Mouse (Mus musculus): ENCODE measurements around the gene Chid1. TPM values are rescaled to one million over a fixed set of nuclear protein-coding genes. Genes with fewer than 3 reads are reported as not detected.

The Chid1 gene
- total RNA-seq, 2 experiments from 2014 or later = 59.2 to 72.0 TPM

- TF ChIP-seq CTCF (IDR thresholded peaks at IDR 0.05) = no peak
- DNase-seq (ENCODE audit: extremely low spot score in 1 of 2, low spot score in 2 of 2) = no peak
- Histone ChIP-seq H3K27ac (peak overlapping the region; percentile 53; the same call in 1 of the 2 replicates), H3K4me3 (peak overlapping the region; percentile 16)
- intact Hi-C loops (cut with DNase I) = no loop called here
Observed at GRCm38 (mm10) chr7:141464603-141465201, 75.0 kb downstream of the Chid1 start.

GRCm38 (mm10) chr7:141463824-141464602 is 75.6 kb downstream of the Chid1 start:
- no peak; the same call in 1 of the 2 replicates for TF ChIP-seq CTCF (IDR thresholded peaks at IDR 0.05)
- Histone ChIP-seq H3K27ac (peak overlapping the region; percentile 53; the same call in 1 of the 2 replicates), H3K4me3 (peak overlapping the region; percentile 16)
- DNase-seq (ENCODE audit: extremely low spot score in 1 of 2, low spot score in 2 of 2) = no peak
- intact Hi-C loops (cut with DNase I) = no loop called here

- intact Hi-C loops (cut with DNase I) = no loop called here
- H3K4me3 ChIP-seq = peak overlapping the region; percentile 45; the same call in 1 of the 2 replicates
- no peak for TF ChIP-seq CTCF (IDR thresholded peaks at IDR 0.05)
Observed at GRCm38 (mm10) chr7:141462333-141462821, 77.3 kb downstream of the Chid1 start.

GRCm38 (mm10) chr7:141461521-141462332 is 77.9 kb downstream of the Chid1 start:
- Histone ChIP-seq H3K4me3 (peak overlapping the region; percentile 45), H3K27ac (peak overlapping the region; percentile 33)
- intact Hi-C loops (cut with DNase I) = no loop called here
- TF ChIP-seq CTCF (IDR thresholded peaks at IDR 0.05) = no peak; the same call in none of the 2 replicates
- no peak for DNase-seq (ENCODE audit: extremely low spot score in 1 of 2, low spot score in 2 of 2)

More at GRCm38 (mm10) chr7:141462333-141462821, 77.3 kb downstream of the Chid1 start:
- H3K27ac ChIP-seq = no peak overlapping the region; the same call in 1 of the 2 replicates
- no peak for DNase-seq (ENCODE audit: extremely low spot score in 1 of 2, low spot score in 2 of 2)

GRCm38 (mm10) chr7:141460391-141461113 is 79.1 kb downstream of the Chid1 start, which contains the start of gene Cracr2b:
Gene Cracr2b (plus strand): TSS chr7:141461094.
- peak within 1 kb of the TSS; percentile 45 for H3K4me3 ChIP-seq
- intact Hi-C loops (cut with DNase I) = no loop called here
- DNase-seq (ENCODE audit: extremely low spot score in 1 of 2, low spot score in 2 of 2) = no peak
- peak within 1 kb of the TSS; percentile 47 for H3K27ac ChIP-seq
- TF ChIP-seq CTCF (IDR thresholded peaks at IDR 0.05) = no peak

GRCm38 (mm10) chr7:141460001-141460390 is 79.7 kb downstream of the Chid1 start:
- no peak for TF ChIP-seq CTCF (IDR thresholded peaks at IDR 0.05)
- Histone ChIP-seq H3K4me3 (no peak overlapping the region), H3K27ac (peak overlapping the region; percentile 32; the same call in 1 of the 2 replicates)
- no peak for DNase-seq (ENCODE audit: extremely low spot score in 1 of 2, low spot score in 2 of 2)
- intact Hi-C loops (cut with DNase I) = no loop called here

GRCm38 (mm10) chr7:141459301-141459711 is 80.4 kb downstream of the Chid1 start:
- intact Hi-C loops (cut with DNase I) = no loop called here
- no peak for DNase-seq (ENCODE audit: extremely low spot score in 1 of 2, low spot score in 2 of 2)
- TF ChIP-seq CTCF (IDR thresholded peaks at IDR 0.05) = no peak
- Histone ChIP-seq H3K27ac (no peak overlapping the region), H3K4me3 (no peak overlapping the region)

- intact Hi-C loops (cut with DNase I) = loop anchor here (1.0 kb wide), 1 partner anchor 49 kb away; no protein-coding TSS in a partner anchor
- no peak; the same call in 1 of the 2 replicates for TF ChIP-seq CTCF (IDR thresholded peaks at IDR 0.05)
- no peak overlapping the region for H3K27ac ChIP-seq
- DNase-seq (ENCODE audit: extremely low spot score in 1 of 2, low spot score in 2 of 2) = no peak
- no peak overlapping the region for H3K4me3 ChIP-seq
Observed at GRCm38 (mm10) chr7:141458661-141459060, 81.0 kb downstream of the Chid1 start.

- TF ChIP-seq CTCF (IDR thresholded peaks at IDR 0.05) = peak; percentile 59
- Histone ChIP-seq H3K27ac (no peak overlapping the region), H3K4me3 (no peak overlapping the region)
- intact Hi-C loops (cut with DNase I) = loop anchor here (1.0 kb wide), 1 partner anchor 49 kb away; no protein-coding TSS in a partner anchor
- no peak for DNase-seq (ENCODE audit: extremely low spot score in 1 of 2, low spot score in 2 of 2)
Observed at GRCm38 (mm10) chr7:141457986-141458660, 81.5 kb downstream of the Chid1 start.

- intact Hi-C loops (cut with DNase I) = no loop called here
- no peak for DNase-seq (ENCODE audit: extremely low spot score in 1 of 2, low spot score in 2 of 2)
- no peak overlapping the region for H3K4me3 ChIP-seq
- H3K27ac ChIP-seq = no peak overlapping the region
- TF ChIP-seq CTCF (IDR thresholded peaks at IDR 0.05) = no peak
Observed at GRCm38 (mm10) chr7:141457236-141457635, 82.4 kb downstream of the Chid1 start.

All from left cerebral cortex, adult 2 months (tissue).